Mouse (Mus musculus) mesoderm, embryonic 11.5 days (tissue): ENCODE data around the gene Fbxo8.

ENCODE experiments used
- DNase-seq: peaks from one replicate; pipeline ENCODE4 v3.0.0-alpha.2; 2012; ENCODE audit warnings: low read depth, low spot score

Gene Fbxo8

DNA sequence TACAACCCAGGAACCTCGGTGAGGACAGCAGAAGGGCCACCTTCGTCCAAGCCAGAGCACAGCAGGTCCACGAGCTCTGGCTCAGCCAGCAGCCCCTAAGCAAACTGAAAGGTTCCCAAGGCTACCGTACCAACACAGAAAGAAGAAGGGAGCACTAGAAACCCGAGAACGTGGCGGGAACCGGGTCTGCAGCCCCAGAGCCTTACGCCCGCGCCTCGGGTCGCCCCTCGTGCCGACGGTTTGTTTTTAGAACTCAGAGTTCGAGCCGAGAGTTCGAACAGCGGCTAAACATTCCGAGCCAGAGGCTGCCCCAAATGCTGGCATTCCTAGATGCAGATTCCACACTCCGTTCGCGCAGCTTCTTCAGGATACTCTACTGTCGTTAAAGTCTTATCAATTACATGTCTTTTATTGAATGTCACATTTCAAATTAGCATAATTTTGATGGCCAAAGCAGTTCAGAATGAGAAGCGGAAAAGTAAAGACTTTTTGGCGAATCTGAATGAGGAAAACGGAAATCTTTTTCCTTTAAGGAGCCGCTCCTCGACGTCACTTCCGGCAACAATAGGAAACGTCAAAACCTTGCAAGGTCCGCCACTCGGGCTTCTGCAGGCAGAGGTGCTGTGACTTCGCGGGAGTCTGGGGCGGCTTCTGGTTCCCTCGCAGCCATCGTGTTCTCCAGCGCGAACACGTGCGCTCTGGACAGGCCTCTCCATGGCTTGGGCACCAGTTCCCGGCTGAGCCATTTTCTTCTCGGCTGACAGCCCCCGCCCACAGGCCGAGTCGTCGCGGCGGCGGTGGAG is at the start of gene Fbxo8, which contains the start of gene Cep44:
TSS of gene Fbxo8 (plus strand) at position 533 of the 803 bp plus-strand sequence.
TSS of gene Cep44 (minus strand) at position 490 of the 803 bp plus-strand sequence.
- peak; percentile 77 for DNase-seq

DNA sequence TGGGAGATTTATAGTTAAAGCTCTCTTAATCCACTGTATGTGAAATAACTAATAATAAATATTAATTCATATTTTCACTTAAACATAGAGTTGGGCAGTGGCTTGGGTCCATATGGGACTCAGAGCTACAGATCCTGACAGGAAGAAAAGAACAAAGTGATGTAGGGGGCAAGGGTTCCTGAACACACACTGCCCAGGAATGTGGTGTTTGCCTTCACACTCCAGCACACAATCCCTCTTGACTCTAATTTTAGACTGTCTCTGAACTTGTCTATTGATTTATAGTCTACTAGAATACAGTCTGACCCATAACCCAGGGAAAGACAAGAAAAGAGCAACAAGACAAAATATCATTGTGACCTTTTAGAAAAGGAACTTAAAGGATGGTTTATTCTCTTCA is 49.0 kb upstream of the Fbxo8 start:
- DNase-seq = peak; percentile 2

DNA sequence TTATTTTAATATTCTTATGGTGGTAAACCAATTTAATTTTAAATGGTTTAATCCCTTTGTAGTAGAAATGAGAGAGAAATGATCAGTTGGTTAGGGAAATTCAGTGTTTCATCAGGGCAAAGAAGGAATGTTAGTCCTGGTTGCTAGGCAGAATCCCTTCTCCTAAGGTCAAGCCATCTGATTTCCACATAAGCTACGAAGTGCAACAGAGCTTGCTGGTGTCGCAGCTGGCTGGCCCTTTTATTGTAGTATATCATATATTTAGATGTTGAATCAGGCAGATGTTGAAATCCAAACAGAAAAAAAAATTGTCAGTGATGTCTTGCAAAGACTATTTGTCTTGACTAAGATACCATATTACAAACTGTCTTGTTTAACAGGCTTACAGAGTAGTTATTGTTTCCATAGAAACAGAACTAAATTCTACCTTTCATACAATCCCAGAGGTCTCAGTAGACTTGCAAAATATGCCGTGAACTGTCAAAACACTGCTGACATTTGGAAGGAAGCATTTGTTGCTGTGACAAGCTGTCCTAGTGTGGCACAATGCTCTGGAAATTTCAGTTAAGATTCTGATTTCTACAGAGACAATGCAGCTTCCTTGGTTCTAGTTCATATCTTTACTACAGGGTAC is 42.5 kb upstream of the Fbxo8 start:
- DNase-seq = no peak

DNA sequence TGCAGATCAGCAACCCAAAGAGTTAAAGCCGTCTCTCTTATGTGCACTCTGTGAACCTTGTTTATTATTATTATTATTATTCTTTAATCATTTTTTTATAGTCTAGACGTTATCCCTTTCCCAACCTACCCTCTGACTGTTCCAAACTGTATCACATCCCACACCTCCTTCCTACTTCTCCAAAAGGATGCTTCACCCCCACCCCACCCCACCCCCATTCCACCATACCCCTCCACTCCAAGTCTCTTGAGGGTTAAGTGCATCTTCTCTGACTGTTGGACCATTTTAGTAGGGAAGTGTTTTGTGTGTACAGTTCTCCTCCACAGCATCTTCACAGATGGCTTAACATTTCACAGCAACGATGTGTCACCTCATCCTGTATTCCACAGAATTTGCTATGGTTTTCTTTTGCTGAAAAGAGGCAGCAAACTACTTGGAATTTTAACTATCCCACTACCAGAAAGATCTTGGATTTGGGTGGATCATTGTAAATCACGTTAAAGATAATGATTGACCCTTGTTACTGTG is 41.9 kb upstream of the Fbxo8 start:
- no peak for DNase-seq

DNA sequence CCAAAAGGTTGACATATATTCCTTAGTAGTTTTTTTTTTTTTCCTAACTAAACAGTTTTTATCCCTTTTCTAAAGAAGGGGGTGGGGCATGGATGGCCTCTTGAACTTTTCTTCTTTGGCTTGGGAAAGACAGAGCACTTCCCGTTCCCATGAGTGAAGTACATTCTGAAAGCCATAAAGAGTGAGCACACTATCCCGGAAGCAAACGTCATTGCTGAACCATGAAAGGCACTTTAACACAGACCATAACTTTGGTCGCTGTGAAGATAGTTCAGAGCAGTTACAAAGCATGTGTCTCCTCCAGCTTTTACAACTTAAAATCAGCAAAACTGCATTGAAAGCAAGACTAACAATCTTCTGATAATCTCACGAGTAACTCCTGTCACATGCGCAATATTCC is 32.0 kb upstream of the Fbxo8 start:
- DNase-seq = no peak

DNA sequence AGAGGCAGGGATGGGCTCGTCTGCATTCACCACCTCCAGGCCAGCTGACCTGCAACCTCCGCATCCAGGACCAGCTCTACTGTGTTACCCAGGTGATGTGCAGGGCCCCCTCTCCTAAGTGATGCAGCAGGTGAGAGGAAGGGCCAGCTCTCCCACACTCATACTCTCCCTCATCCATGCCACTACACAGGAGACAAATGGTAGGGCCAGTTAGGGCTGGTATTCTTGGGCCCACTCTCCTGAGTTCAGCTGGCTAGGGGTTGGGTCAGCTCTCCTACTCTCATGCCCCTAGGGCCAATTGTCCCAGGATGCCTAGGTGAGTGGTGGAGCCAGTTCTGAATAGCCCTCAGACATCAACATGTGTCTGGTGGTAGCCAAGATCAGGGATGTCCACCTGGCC is 30.6 kb upstream of the Fbxo8 start:
- DNase-seq = no peak

DNA sequence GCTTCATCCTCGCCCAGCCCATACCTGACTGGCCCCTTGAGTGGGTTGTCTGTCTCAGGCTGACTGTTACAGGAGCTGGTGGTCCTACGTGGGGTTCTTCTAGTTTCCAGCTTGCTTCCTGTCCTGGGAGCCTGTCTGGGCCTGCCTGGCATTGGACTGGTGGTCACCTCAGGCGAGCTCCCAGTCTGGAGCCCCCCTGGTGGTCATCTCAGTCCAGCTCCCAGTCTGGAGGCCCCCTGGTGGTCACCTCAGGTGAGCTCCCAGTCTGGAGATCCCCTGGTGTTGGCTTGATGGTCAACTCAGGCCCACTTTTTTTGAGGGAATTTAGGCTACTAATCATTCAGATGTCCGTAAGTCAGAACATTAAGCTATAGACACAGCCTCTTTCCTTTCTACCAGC is 29.8 kb upstream of the Fbxo8 start:
- no peak for DNase-seq

DNA sequence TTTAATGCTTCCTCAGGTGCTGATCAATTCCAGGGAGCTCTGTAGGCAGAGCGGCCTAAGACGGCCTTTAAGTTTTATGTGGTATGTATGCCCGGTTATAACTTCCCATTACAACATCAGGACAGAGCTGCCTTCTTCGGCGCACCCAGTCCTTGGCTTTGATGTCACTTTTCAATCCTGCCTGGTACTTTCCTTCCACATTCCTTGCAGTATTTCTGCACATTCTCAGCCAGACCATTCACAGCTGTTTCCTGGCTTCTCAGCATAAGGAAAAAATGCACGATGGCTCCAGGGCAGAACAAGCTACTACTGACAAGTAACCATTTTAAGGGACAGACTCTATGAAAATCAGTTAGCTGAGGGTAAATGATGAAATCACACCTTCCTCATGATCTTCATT is 22.0 kb upstream of the Fbxo8 start:
- DNase-seq = no peak

DNA sequence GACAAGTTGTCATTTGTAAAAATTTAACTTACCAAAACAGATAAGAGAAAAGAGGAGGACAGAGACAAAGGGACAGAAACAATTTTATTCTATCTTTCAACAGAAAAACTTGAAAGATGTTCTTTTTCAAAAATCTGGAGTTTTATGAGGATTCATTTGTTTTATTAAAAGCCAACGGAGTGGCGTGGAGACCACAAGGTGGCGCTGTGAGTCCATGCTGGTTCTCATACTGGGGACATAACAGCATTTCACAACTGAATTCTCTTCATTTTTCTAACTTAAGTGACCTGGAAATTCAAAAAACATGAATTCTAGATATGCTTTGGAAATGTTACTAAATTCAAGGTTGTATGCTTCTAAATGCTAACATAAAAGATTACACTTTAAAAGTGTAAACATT is 20.5 kb upstream of the Fbxo8 start:
- peak; percentile 72 for DNase-seq

DNA sequence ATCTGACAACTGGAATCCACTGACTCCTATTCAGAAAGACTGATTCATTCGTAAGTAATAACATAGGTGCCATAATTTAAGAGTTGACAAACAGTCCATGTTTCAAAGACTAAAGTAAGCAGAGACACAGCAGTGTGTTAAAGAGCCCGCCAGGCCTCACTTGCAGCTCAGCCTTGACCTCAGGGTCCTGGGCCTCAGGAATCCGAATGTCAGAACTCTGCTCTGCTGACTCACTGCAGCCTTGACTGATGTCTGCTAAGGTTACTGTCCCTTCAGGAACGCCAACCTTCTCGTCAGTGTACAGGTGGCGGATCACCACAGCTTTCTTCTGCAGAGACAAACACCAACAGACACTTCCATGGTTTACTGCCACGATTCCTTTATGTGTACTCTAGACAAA is 10.2 kb upstream of the Fbxo8 start:
- no peak for DNase-seq

DNA sequence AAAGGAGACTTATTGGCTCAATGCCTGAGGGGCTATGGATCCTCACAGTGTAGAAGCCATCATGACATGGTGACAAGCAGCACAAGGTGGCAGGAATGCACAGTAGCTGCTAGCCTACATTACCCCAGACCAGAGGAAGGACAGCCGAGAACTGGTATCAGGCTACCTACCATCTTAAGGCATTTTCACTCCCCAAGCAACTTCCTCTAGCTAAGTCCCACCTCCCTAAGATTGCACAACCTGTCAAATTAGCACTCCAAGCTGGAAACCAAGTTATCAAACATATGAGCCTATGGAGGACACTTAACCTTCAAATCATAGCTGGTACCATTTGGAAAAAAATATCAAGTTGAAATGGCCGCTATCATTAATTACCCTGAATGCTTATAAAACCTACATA is 3.0 kb upstream of the Fbxo8 start:
- no peak for DNase-seq

DNA sequence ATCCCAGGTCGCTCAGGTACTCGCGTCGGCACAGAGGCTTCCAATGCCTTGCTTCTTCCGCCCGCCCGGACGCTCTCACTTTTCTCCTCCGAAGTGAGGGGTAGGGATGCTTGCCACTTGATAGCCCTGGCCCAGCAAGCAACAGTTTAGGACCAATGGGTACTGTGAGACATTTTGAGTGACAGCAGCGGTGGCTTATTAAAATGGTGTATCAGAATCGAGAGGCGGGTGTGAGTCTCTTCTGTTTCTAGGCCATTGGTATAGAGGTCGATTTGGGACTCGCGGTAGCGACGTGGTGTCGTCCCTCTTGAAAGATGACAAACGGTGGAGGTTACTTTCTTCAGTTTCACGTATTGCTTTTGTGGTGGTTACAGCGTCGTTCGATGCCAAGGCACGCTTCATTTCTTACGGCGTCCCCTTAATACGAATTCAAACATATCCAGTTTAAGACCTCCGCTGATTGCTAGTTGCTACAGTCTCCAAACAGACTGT is 517 bp downstream of the Fbxo8 start:
- peak; percentile 91 for DNase-seq

DNA sequence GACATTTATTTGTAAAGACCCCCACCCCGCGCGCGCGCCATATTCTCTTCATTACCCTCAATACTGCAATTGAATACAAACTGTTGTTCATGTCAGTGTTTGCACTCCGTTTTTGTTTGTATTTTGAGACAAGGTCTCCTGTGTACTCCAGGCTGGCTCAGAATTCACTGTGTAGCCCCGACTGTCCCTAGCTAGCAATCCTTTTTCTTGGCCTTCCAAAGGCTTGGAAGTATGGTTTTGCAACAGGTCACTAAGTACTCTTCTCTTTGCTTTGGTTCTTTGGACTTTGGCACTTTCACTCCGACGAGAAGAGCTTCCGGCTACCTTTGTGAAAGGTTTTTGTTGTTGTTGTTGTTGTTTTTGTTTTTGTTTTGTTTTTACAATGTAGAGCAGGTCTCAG is 1.2 kb downstream of the Fbxo8 start:
- no peak for DNase-seq

DNA sequence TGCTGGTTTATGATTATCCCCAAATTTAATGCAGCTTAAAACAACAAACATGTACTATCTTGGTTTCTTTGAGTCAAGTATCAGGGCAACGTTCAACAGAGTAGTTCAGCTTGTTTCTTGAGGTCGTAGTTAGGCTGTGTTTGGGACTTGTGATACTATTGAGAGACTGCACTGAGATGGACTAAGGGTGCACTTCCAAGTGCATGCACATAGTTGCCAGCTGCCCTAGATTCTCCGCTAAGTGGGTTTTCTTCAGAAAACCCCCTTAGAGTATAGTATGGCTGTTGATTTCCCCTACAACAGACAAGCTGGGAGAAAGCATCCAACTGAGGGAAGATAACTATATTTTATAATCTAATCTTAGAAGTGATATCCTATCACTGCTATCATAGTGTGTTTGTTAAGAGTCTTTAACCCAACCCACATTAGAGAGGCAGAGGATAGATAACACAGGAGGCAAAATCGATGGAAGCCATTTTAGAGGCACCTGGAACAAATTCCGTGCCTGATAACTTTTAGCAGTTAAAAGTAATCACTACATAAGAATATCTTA is 1.7 kb downstream of the Fbxo8 start:
- DNase-seq = no peak

DNA sequence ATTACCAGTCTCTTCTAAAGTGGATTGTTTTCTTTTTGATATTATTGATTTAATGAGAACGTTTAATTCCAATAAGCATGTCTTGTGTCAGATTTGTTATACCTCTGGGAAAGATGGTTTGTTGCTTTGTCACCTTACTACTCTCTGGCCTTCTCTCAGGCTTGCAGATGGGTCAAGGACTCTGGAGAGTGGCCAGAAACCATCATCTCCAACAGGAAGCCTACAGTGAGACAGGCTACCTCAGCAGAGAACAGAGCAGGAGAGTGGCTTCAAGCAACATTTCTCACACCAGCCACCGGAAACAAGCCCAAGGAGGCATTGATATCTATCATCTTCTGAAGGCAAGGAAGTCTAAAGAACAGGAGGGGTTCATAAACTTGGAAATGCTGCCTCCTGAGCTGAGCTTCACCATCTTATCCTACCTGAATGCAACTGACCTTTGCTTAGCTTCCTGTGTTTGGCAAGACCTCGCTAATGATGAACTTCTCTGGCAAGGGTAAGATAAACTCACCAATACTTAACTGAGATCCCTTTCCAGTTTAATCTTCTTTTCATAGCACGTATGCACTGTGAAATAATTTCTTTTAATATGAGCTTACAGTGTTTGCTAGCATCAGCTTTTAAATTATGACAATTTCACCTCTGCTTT is 13.6 kb downstream of the Fbxo8 start:
- DNase-seq = no peak

DNA sequence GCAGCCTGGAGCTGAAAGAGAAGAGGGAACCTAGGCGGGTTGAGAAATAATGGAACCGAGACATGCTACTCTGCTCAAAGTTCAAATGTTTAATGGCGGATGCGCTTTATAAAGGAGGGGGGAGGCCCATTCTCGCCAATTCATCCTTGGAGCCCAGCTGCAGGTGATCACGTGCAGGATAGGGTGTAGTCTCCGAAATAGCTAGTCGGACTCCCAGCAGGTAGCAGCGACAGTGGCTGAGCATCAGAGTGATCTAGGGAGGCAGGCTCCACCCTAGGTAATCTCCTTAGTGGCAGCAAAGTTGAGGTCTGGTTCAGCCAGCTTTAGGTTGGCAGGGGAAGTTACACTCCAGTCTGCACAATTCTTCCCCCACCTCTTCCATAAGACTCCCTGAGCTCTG is 16.0 kb downstream of the Fbxo8 start:
- no peak for DNase-seq

DNA sequence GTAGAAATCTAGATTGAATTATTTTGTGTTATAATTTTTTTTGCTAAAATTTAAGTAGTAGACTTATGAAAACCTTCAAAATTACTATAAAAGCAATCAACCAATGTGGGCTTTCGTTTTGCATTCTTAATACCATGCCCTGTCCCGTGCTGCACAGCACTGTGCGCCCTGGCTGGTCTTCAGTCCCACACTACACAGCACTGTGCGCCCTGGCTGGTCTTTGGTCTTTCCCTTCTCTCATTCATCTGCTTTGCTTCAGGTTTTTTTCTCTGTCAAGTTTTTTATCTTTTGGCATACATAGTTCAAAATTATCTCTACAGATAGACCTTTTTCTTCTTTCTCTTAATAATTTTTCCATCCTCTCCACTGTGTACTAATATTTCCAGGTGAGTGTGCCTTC is 30.0 kb downstream of the Fbxo8 start:
- no peak for DNase-seq

DNA sequence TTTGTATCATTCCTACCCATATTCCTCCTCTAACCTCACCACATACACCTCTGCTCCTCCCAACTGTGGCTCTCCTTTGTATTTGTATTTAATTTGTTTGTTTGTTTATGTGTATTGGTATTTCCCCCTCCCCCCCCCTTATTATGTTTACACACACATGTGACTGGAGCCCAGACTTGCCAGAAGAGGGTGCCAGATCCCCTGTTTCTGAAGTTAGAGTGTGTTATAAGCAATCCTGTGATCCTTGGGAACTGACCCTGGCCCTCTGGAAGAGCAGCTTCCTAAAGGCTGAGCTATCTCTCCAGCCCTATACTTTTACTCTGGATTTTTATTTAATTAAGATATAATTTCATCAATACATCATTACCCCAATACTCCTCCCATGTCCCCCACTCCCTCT is 32.0 kb downstream of the Fbxo8 start:
- no peak for DNase-seq

DNA sequence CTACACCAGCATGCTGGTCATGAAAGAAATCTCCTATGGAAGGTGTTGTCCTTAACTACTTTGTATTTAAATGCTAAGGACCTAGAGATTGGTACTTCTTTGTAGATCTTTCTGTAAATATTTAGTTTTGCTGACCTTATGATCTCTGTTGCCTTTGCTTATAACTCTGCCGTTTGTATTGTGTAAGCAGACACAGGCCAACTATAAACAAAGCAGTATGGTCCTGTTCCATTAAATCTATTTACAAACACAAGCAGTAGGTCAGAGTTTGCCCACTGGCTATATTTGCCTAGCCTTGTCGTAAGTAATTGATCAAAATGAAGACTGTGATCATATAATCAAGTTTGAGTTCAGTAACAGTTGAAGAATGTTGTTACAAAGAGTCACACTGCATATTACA is 38.1 kb downstream of the Fbxo8 start:
- no peak for DNase-seq

DNA sequence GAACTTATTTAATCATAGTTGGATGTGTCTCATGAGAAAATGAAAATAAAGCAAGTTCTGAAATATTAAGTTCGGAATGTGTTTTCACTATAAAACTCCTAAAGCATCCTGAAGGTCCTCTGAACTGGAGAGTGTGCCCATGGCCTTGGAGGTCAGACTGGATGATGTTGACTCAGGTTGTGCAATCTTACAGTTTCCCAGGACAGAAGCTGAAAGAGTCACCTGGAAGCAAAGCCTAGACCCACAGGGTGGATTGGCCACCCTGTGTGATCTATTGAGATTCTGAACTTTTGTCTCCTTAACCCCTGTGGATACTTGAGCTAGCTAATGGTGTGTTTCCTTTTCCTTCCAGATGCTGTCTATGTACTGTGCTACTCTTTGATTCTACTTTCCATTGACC is 40.2 kb downstream of the Fbxo8 start:
- DNase-seq = no peak

DNA sequence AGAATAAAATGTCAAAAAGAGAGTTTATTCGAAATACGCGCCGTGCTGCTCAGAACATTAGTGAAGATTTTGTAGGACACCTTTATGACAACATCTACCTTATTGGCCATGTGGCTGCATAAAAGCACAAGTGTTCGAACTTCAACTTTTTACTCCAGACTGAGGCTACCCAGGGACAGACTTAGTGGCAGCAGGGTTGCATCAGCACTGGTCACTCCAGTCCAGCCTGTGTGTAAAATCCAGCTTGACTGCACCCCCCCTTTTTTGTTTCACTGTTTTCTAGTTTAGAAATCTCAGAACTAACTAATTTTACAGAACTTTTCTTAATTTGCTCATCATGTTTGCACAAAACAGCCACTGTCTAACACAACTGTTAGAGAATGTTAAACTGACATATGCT is 40.6 kb downstream of the Fbxo8 start:
- DNase-seq = no peak

DNA sequence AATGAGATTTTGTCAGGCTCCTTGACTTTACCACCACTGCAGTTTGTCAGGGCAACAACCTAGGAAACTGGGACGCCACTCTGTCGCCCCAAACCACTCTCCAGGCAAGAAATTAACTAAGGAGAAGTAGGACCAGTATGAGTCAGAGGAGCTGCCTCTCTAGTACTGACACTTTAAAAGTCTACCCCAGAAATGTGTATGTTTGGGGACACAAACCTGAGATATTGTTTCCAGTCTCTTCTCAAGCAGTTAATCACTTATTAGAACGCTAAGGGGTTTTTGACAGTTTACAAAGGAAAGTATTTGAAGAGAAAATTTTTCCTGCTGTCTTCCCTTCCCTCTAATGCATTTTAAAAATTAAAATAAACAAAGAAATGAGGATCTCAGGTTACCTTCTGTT is 55.6 kb downstream of the Fbxo8 start:
- DNase-seq = no peak
